Mouse (Mus musculus): ENCODE measurements around the gene Tspan17. TPM values are rescaled to one million over a fixed set of nuclear protein-coding genes. Genes with fewer than 3 reads are reported as not detected.

Gene Tspan17
- polyA plus RNA-seq, 1 experiment, result 29.9 TPM

- TF ChIP-seq CTCF (IDR thresholded peaks at IDR 0.05; ENCODE audit: borderline replicate concordance, insufficient read depth, low read length) (no peak), POLR2A (IDR thresholded peaks at IDR 0.05; ENCODE audit: low read depth, low read length) (no peak)
- H3K4me3 ChIP-seq (ENCODE audit: insufficient read depth, low read length), result no peak overlapping the region
- H3K27ac ChIP-seq (ENCODE audit: insufficient read depth, low read length), result no peak overlapping the region
- H3K4me1 ChIP-seq (ENCODE audit: control insufficient read depth, insufficient read depth, low read length), result no peaks in the 10 kb centered on the region
Observed at GRCm38 (mm10) chr13:54753733-54754132, 35.4 kb upstream of the Tspan17 start.

- Histone ChIP-seq H3K4me3 (ENCODE audit: insufficient read depth, low read length) (no peak overlapping the region), H3K4me1 (ENCODE audit: control insufficient read depth, insufficient read depth, low read length) (no peaks in the 10 kb centered on the region), H3K27ac (ENCODE audit: insufficient read depth, low read length) (no peak overlapping the region)
- TF ChIP-seq CTCF (IDR thresholded peaks at IDR 0.05; ENCODE audit: borderline replicate concordance, insufficient read depth, low read length) (no peak), POLR2A (IDR thresholded peaks at IDR 0.05; ENCODE audit: low read depth, low read length) (no peak)
Observed at GRCm38 (mm10) chr13:54754169-54755080, 34.8 kb upstream of the Tspan17 start.

GRCm38 (mm10) chr13:54755201-54755830, 33.9 kb upstream of the Tspan17 start:
- Histone ChIP-seq H3K4me3 (ENCODE audit: insufficient read depth, low read length) (no peak overlapping the region), H3K4me1 (ENCODE audit: control insufficient read depth, insufficient read depth, low read length) (no peaks in the 10 kb centered on the region), H3K27ac (ENCODE audit: insufficient read depth, low read length) (no peak overlapping the region)
- TF ChIP-seq POLR2A (IDR thresholded peaks at IDR 0.05; ENCODE audit: low read depth, low read length) (no peak), CTCF (IDR thresholded peaks at IDR 0.05; ENCODE audit: borderline replicate concordance, insufficient read depth, low read length) (no peak)

GRCm38 (mm10) chr13:54756156-54756712, 32.9 kb upstream of the Tspan17 start:
- Histone ChIP-seq H3K27ac (ENCODE audit: insufficient read depth, low read length) (no peak overlapping the region), H3K4me1 (ENCODE audit: control insufficient read depth, insufficient read depth, low read length) (no peaks in the 10 kb centered on the region), H3K4me3 (ENCODE audit: insufficient read depth, low read length) (no peak overlapping the region)
- TF ChIP-seq POLR2A (IDR thresholded peaks at IDR 0.05; ENCODE audit: low read depth, low read length) (no peak), CTCF (IDR thresholded peaks at IDR 0.05; ENCODE audit: borderline replicate concordance, insufficient read depth, low read length) (no peak)

GRCm38 (mm10) chr13:54757093-54757830, 31.9 kb upstream of the Tspan17 start:
- Histone ChIP-seq H3K4me3 (ENCODE audit: insufficient read depth, low read length) (no peak overlapping the region), H3K4me1 (ENCODE audit: control insufficient read depth, insufficient read depth, low read length) (no peaks in the 10 kb centered on the region), H3K27ac (ENCODE audit: insufficient read depth, low read length) (no peak overlapping the region)
- no peak for TF ChIP-seq POLR2A (IDR thresholded peaks at IDR 0.05; ENCODE audit: low read depth, low read length)
- TF ChIP-seq CTCF (IDR thresholded peaks at IDR 0.05; ENCODE audit: borderline replicate concordance, insufficient read depth, low read length), result no peak

- H3K27ac ChIP-seq (ENCODE audit: insufficient read depth, low read length), result no peak overlapping the region
- H3K4me3 ChIP-seq (ENCODE audit: insufficient read depth, low read length), result peak overlapping the region; percentile 4
- no peaks in the 10 kb centered on the region for H3K4me1 ChIP-seq (ENCODE audit: control insufficient read depth, insufficient read depth, low read length)
- TF ChIP-seq POLR2A (IDR thresholded peaks at IDR 0.05; ENCODE audit: low read depth, low read length), result no peak
- TF ChIP-seq CTCF (IDR thresholded peaks at IDR 0.05; ENCODE audit: borderline replicate concordance, insufficient read depth, low read length), result peak; percentile 88; the same call in 1 of the 2 replicates
Observed at GRCm38 (mm10) chr13:54758045-54758755, 31.0 kb upstream of the Tspan17 start.

GRCm38 (mm10) chr13:54758756-54759470, 30.3 kb upstream of the Tspan17 start:
- Histone ChIP-seq H3K4me3 (ENCODE audit: insufficient read depth, low read length) (no peak overlapping the region), H3K27ac (ENCODE audit: insufficient read depth, low read length) (no peak overlapping the region), H3K4me1 (ENCODE audit: control insufficient read depth, insufficient read depth, low read length) (no peaks in the 10 kb centered on the region)
- TF ChIP-seq POLR2A (IDR thresholded peaks at IDR 0.05; ENCODE audit: low read depth, low read length), result no peak

GRCm38 (mm10) chr13:54759496-54759895, 29.7 kb upstream of the Tspan17 start:
- Histone ChIP-seq H3K27ac (ENCODE audit: insufficient read depth, low read length) (no peak overlapping the region), H3K4me1 (ENCODE audit: control insufficient read depth, insufficient read depth, low read length) (no peaks in the 10 kb centered on the region), H3K4me3 (ENCODE audit: insufficient read depth, low read length) (no peak overlapping the region)
- no peak for TF ChIP-seq POLR2A (IDR thresholded peaks at IDR 0.05; ENCODE audit: low read depth, low read length)
- no peak for TF ChIP-seq CTCF (IDR thresholded peaks at IDR 0.05; ENCODE audit: borderline replicate concordance, insufficient read depth, low read length)

Data from embryonic fibroblast, embryonic 13.5 days (primary cell).